Mouse (Mus musculus) induced T-regulatory cell, adult 2 months (primary cell): Measurements from ENCODE around the gene Lhx5.
A peak's percentile ranks its signal among the peaks of the same experiment; 100 is the strongest.

ENCODE experiments used
- DNase-seq: peaks from one replicate; pipeline ENCODE4 v3.0.0-alpha.2; 2012; ENCODE audit warnings: low read depth

Gene Lhx5

GRCm38 (mm10) chr5:120432486-120433015 is 1.1 kb downstream of the Lhx5 start:
- DNase-seq = no peak

GRCm38 (mm10) chr5:120433135-120433760 is 1.7 kb downstream of the Lhx5 start:
- DNase-seq = no peak

GRCm38 (mm10) chr5:120434231-120434735 is 2.8 kb downstream of the Lhx5 start:
- no peak for DNase-seq

GRCm38 (mm10) chr5:120435006-120435681 is 3.6 kb downstream of the Lhx5 start:
- DNase-seq = no peak

- DNase-seq = no peak
Measured at GRCm38 (mm10) chr5:120435731-120436501, 4.4 kb downstream of the Lhx5 start.

GRCm38 (mm10) chr5:120436885-120437495 is 5.5 kb downstream of the Lhx5 start:
- peak; percentile 29 for DNase-seq

- DNase-seq = no peak
Measured at GRCm38 (mm10) chr5:120437539-120437938, 6.0 kb downstream of the Lhx5 start.

- no peak for DNase-seq
Measured at GRCm38 (mm10) chr5:120437986-120438385, 6.5 kb downstream of the Lhx5 start.

GRCm38 (mm10) chr5:120438469-120438868 is 7.0 kb downstream of the Lhx5 start:
- DNase-seq = no peak

- DNase-seq = peak; percentile 49
Measured at GRCm38 (mm10) chr5:120438991-120439710, 7.7 kb downstream of the Lhx5 start.

- DNase-seq = no peak
Measured at GRCm38 (mm10) chr5:120439887-120440670, 8.6 kb downstream of the Lhx5 start.

GRCm38 (mm10) chr5:120440733-120441132 is 9.2 kb downstream of the Lhx5 start:
- peak; percentile 86 for DNase-seq

- no peak for DNase-seq
Measured at GRCm38 (mm10) chr5:120447305-120447704, 15.8 kb downstream of the Lhx5 start.

- DNase-seq = no peak
Measured at GRCm38 (mm10) chr5:120454756-120455337, 23.3 kb downstream of the Lhx5 start.

GRCm38 (mm10) chr5:120456253-120456652 is 24.8 kb downstream of the Lhx5 start:
- DNase-seq = no peak

- DNase-seq = no peak
Measured at GRCm38 (mm10) chr5:120456841-120457554, 25.5 kb downstream of the Lhx5 start.

GRCm38 (mm10) chr5:120457628-120458027 is 26.1 kb downstream of the Lhx5 start:
- DNase-seq = peak; percentile 72

GRCm38 (mm10) chr5:120459133-120459532 is 27.6 kb downstream of the Lhx5 start:
- peak; percentile 44 for DNase-seq

- DNase-seq = no peak
Measured at GRCm38 (mm10) chr5:120461902-120462301, 30.4 kb downstream of the Lhx5 start.

GRCm38 (mm10) chr5:120464321-120464720 is 32.8 kb downstream of the Lhx5 start:
- peak; percentile 52 for DNase-seq
